Mouse (Mus musculus): Measurements from ENCODE around the gene Npy2r. TPM values are rescaled to one million over a fixed set of nuclear protein-coding genes. Genes with fewer than 3 reads are reported as not detected.

The Npy2r gene
- polyA plus RNA-seq, 1 experiment from 2014 or later, result 0.09 TPM

DNA sequence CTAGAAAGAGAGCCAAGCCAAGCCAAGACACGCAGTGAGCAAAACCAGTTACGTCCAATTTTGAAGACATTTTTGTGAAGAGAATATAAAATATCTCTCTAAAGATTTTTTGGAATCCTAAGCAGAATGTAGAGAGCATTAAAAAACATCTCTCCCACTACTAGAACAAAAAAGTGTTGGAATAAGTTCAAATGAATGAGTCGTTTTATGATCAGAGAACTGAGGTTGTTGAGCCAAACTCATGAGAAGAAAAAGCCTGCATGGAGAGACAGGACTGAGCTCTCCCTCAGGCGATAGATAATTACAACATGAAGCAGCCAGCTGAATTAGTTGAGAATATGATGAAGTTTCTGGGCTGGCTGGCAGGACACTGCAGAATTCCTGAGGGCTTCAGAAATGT is 49.9 kb downstream of the Npy2r start:
- no peak for ATAC-seq (replicated peaks; ENCODE audit: low FRiP score)

More for the DNA sequence above, 49.9 kb downstream of the Npy2r start:
- no peak overlapping the region for H3K4me2 ChIP-seq (ENCODE audit: low read depth, low read length, severe bottlenecking)
- no peaks in the 10 kb centered on the region for H3K27me3 ChIP-seq (ENCODE audit: control insufficient read depth, insufficient read depth, low read length)
- WGBS, result 95% methylated on average over 4 of the region's 4 CpGs
- no peak overlapping the region for H3K4me3 ChIP-seq (ENCODE audit: low read depth, low read length)
- no peaks in the 10 kb centered on the region for H3K9me3 ChIP-seq (ENCODE audit: control insufficient read depth, low read length)
- H3K9ac ChIP-seq (ENCODE audit: low read length), result no peak overlapping the region
- no peak overlapping the region for H3K27ac ChIP-seq (ENCODE audit: low read depth, low read length)
- H3K36me3 ChIP-seq (ENCODE audit: control insufficient read depth, insufficient read depth, low read length), result no peaks in the 10 kb centered on the region
- H3K4me1 ChIP-seq (replicated peaks; ENCODE audit: control insufficient read depth, insufficient read depth, low read length), result no peaks in the 10 kb centered on the region
- no peak for DNase-seq (ENCODE audit: low spot score)

Other genes starting within 250 kb of the Npy2r start
- gene Map9, start 190.0 kb downstream of the Npy2r start, polyA plus RNA-seq (2014; fragmentation: Nextera tagmentation; extraction: Ambion mirVana), result 13.0 and 15.0 TPM in 2 replicates

All from forebrain, embryonic 11.5 days (tissue).